Mouse (Mus musculus) cerebellum, adult 2 months (tissue): ENCODE results near the gene Arhgap18. TPM values are rescaled to one million over a fixed set of nuclear protein-coding genes. Genes with fewer than 3 reads are reported as not detected.

Experiments
- DNase-seq, 2 experiments: peaks; one replicate each; pipeline ENCODE4 v3.0.0; 2021
- H3K27ac ChIP-seq: fragments of 200-500 bp; 2 replicates; pipeline ENCODE4 v1.5.1; 2012; ENCODE audit warnings: low read length, control low read depth, inconsistent platforms; ENCODE audit not compliant: insufficient read depth
- H3K27me3 ChIP-seq: fragments of 200-500 bp; 2 replicates; pipeline ENCODE4 v1.6.1; 2012; ENCODE audit warnings: inconsistent platforms, mild to moderate bottlenecking, low read length, moderate library complexity; ENCODE audit not compliant: control insufficient read depth, insufficient read depth
- H3K4me1 ChIP-seq: fragments of 200-500 bp; 2 replicates; pipeline ENCODE4 v1.6.1; 2011; ENCODE audit warnings: low read length; ENCODE audit not compliant: control insufficient read depth, insufficient read depth
- H3K4me3 ChIP-seq: fragments of 200-500 bp; replicated peaks from 2 replicates; pipeline ENCODE3; 2011; ENCODE audit warnings: mild to moderate bottlenecking, low read depth, low read length, control low read depth; ENCODE audit not compliant: insufficient read depth
- CTCF ChIP-seq: fragments of 200-500 bp; IDR thresholded peaks from 2 replicates; pipeline ENCODE4 v1.5.1; 2011; ENCODE audit warnings: low read depth, mild to moderate bottlenecking, control low read depth, low read length, moderate library complexity, borderline replicate concordance; ENCODE audit not compliant: insufficient read depth
- POLR2A ChIP-seq: fragments of 200-500 bp; IDR thresholded peaks from 2 replicates; pipeline ENCODE4 v1.6.1; 2011; ENCODE audit warnings: low read length, control low read depth, borderline replicate concordance; ENCODE audit not compliant: insufficient read depth
- WGBS: fragments of 180-500 bp; shearing (Covaris S2); methylation state at CpG from one replicate; pipeline ENCODE4 v1.1.7; 2018; 5-methylcytosine and 5-hydroxymethylcytosine counted together
- polyA plus RNA-seq: library from polyadenylated mRNA; depleted of rRNA; stranded (reverse); fragments of >200 nt; gene quantifications from 2 replicates; pipeline ENCODE4 v1.2.3, GENCODE M21; 2012

The Arhgap18 gene
- polyA plus RNA-seq, 1 experiment: 4.3 TPM

DNA sequence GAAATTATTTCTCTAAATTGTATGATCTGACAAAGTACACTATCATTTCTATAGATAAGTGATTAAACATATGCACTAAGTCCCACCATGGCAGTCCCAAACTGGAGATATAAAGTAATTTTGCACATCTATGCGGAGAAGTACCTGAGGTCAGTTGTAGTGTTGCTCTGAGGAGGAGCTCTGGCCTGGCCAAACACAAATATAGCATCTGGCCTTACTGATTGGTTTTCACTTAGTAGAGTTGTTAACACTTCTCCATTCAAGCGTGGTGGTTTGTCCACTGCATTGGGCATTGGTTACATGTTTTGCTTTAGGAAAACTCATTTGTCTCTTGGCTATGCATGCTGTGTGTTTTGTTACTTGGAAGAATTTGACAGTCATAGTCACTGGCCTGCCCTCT lies 36.5 kb downstream of the Arhgap18 start:
- no peak for DNase-seq
- H3K27ac ChIP-seq: no peak overlapping the region
- no peak overlapping the region for H3K4me3 ChIP-seq
- H3K27me3 ChIP-seq: no peaks in the 10 kb centered on the region
- TF ChIP-seq POLR2A (no peak), CTCF (no peak)
- WGBS: 83% methylated on average over 2 of the region's 2 CpGs
- no peaks in the 10 kb centered on the region for H3K4me1 ChIP-seq

- H3K27me3 ChIP-seq: no peaks in the 10 kb centered on the region
- DNase-seq: no peak
- H3K4me1 ChIP-seq: no peaks in the 10 kb centered on the region
- H3K27ac ChIP-seq: no peak overlapping the region
- TF ChIP-seq POLR2A: no peak
- TF ChIP-seq CTCF: no peak
- no peak overlapping the region for H3K4me3 ChIP-seq
- 88% methylated on average over 3 of the region's 3 CpGs for WGBS
Observed at GRCm38 (mm10) chr10:26791810-26792209, 38.6 kb downstream of the Arhgap18 start.

GRCm38 (mm10) chr10:26793013-26793412 lies 39.8 kb downstream of the Arhgap18 start:
- H3K4me3 ChIP-seq: no peak overlapping the region
- no peaks in the 10 kb centered on the region for H3K4me1 ChIP-seq
- WGBS: 87% methylated on average over 8 of the region's 8 CpGs
- no peak overlapping the region for H3K27ac ChIP-seq
- no peaks in the 10 kb centered on the region for H3K27me3 ChIP-seq
- DNase-seq: no peak
- TF ChIP-seq CTCF: no peak
- TF ChIP-seq POLR2A: no peak

GRCm38 (mm10) chr10:26796432-26797286 lies 43.4 kb downstream of the Arhgap18 start:
- DNase-seq: no peak
- Histone ChIP-seq H3K27ac (no peak overlapping the region), H3K27me3 (no peaks in the 10 kb centered on the region), H3K4me1 (no peaks in the 10 kb centered on the region), H3K4me3 (no peak overlapping the region)
- WGBS: 23% methylated on average over 10 of the region's 10 CpGs
- no peak for TF ChIP-seq POLR2A
- TF ChIP-seq CTCF: no peak

DNA sequence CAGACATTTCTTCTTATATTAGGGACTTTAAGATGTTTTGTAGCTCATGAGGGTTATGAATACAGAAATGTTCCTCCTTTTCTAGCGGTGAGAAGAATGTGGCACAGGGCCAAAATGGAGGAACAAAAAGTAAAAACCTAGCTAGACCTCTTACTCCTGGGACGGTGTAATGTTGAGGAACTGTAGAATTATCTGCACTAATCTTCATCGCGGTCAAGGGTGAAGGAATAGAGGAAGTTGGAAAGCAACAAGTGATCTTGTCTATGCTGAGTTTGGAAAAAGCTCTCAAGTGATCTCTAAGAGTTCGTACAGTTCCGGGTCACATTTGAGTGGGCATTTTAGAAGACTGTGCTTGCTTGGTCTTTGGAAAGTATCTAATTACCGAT lies 44.1 kb downstream of the Arhgap18 start:
- H3K4me1 ChIP-seq: no peaks in the 10 kb centered on the region
- no peak for TF ChIP-seq CTCF
- TF ChIP-seq POLR2A: no peak
- no peak overlapping the region for H3K27ac ChIP-seq
- DNase-seq: no peak
- H3K4me3 ChIP-seq: no peak overlapping the region
- H3K27me3 ChIP-seq: no peaks in the 10 kb centered on the region
- 85% methylated on average over 7 of the region's 7 CpGs for WGBS

DNA sequence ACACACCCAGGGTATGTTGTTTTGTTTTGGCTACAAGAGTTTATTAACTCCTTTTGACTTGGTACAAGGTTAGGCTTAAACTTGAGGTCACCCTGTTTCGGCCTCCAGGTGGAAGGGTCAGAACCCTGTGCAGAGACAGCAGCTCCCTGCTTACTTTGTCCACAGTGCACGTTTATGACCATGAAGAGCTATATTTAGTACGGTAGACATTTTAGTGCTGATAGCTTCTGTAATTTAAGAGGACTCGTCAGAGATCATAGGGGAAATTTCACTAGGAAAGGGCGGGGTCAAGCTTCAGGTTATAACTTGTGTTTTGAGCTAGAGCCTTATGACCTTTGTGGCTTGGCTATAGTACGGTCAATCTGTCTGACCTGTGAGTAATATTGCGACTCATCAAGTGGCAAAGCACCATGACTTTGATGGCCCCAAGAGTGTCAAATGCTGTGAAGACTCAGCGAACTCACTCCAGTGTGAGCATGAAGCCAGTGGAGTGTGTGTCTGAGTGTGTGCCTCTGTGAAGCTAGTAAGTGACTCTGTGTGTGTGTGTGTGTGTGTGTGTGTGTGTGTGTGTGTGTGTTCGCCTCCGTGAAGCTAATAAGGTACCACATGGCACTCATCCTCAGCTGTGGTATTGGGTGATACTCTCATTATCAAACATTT lies 45.7 kb downstream of the Arhgap18 start:
- Histone ChIP-seq H3K4me3 (no peak overlapping the region), H3K27me3 (no peaks in the 10 kb centered on the region), H3K27ac (no peak overlapping the region), H3K4me1 (no peaks in the 10 kb centered on the region)
- TF ChIP-seq POLR2A (no peak), CTCF (no peak)
- no peak for DNase-seq
- WGBS: 89% methylated on average over 10 of the region's 10 CpGs

DNA sequence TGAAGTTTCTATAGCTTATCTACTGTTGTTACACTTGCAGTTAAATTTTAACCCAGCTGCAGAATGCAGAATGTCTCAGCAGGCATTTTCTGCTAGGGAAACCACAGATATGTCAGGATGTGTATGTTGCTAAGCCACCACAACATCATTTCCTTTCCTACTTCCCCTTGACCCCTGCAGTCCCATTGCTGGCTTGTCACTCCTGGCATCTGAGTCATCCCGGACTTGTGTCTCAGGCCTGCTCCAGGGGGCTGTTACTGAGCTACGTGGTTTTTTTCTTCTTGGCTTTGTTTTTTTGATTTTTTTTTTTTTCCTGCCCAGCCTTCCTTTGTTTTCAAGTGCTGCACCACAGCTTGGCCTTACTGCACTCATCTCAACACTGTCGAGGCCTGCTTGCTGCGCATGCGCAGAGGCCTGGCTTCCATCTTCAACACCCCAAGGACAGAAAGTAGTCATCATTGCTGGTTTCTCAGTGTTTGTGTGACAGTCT lies 46.4 kb downstream of the Arhgap18 start:
- WGBS: 40% methylated on average over 5 of the region's 5 CpGs
- no peaks in the 10 kb centered on the region for H3K27me3 ChIP-seq
- no peak for DNase-seq
- no peak for TF ChIP-seq CTCF
- TF ChIP-seq POLR2A: no peak
- no peaks in the 10 kb centered on the region for H3K4me1 ChIP-seq
- H3K27ac ChIP-seq: no peak overlapping the region
- H3K4me3 ChIP-seq: no peak overlapping the region
